Mouse (Mus musculus): ENCODE measurements around the gene Apol8.
"Not testable (repeated sequence)": the region's sequence is repeated elsewhere in the genome, so short reads cannot be mapped to it uniquely, and the experiment has no call there.

Apol8 gene

GRCm38 (mm10) chr15:77755132-77755531 lies 1.7 kb downstream of the Apol8 start:
- DNase-seq (ENCODE audit: extremely low spot score, low read depth, low spot score): no peak

GRCm38 (mm10) chr15:77752443-77752842 lies 4.4 kb downstream of the Apol8 start:
- no peak for DNase-seq (ENCODE audit: extremely low spot score, low read depth, low spot score)

- DNase-seq (ENCODE audit: extremely low spot score, low read depth, low spot score): no peak
Measured at GRCm38 (mm10) chr15:77750461-77750860, 6.3 kb downstream of the Apol8 start.

- DNase-seq (ENCODE audit: extremely low spot score, low read depth, low spot score): no peak
Measured at GRCm38 (mm10) chr15:77749717-77750116, 7.1 kb downstream of the Apol8 start.

- no peak for DNase-seq (ENCODE audit: extremely low spot score, low read depth, low spot score)
Measured at GRCm38 (mm10) chr15:77748414-77748813, 8.4 kb downstream of the Apol8 start.

GRCm38 (mm10) chr15:77746326-77746725 lies 10.5 kb downstream of the Apol8 start:
- no peak for DNase-seq (ENCODE audit: extremely low spot score, low read depth, low spot score)

GRCm38 (mm10) chr15:77745081-77745480 lies 11.7 kb downstream of the Apol8 start:
- DNase-seq (ENCODE audit: extremely low spot score, low read depth, low spot score): no peak

- DNase-seq (ENCODE audit: extremely low spot score, low read depth, low spot score): no peak
Measured at GRCm38 (mm10) chr15:77744632-77745031, 12.2 kb downstream of the Apol8 start.

GRCm38 (mm10) chr15:77741556-77741955 lies 15.2 kb downstream of the Apol8 start:
- DNase-seq (ENCODE audit: extremely low spot score, low read depth, low spot score): not testable (repeated sequence)

- DNase-seq (ENCODE audit: extremely low spot score, low read depth, low spot score): no peak
Measured at GRCm38 (mm10) chr15:77740511-77741297, 16.1 kb downstream of the Apol8 start.

- not testable (repeated sequence) for DNase-seq (ENCODE audit: extremely low spot score, low read depth, low spot score)
Measured at GRCm38 (mm10) chr15:77733903-77734302, 22.9 kb downstream of the Apol8 start.

GRCm38 (mm10) chr15:77733380-77733779 lies 23.4 kb downstream of the Apol8 start:
- not testable (repeated sequence) for DNase-seq (ENCODE audit: extremely low spot score, low read depth, low spot score)

- DNase-seq (ENCODE audit: extremely low spot score, low read depth, low spot score): not testable (repeated sequence)
Measured at GRCm38 (mm10) chr15:77732851-77733250, 24.0 kb downstream of the Apol8 start.

- DNase-seq (ENCODE audit: extremely low spot score, low read depth, low spot score): no peak
Measured at GRCm38 (mm10) chr15:77731605-77732004, 25.2 kb downstream of the Apol8 start.

- not testable (repeated sequence) for DNase-seq (ENCODE audit: extremely low spot score, low read depth, low spot score)
Measured at GRCm38 (mm10) chr15:77728739-77729138, 28.1 kb downstream of the Apol8 start, which contains the start of gene Apol9b. Gene Apol9b (plus strand): TSS chr15:77729039.

GRCm38 (mm10) chr15:77727745-77728144 lies 29.1 kb downstream of the Apol8 start:
- not testable (repeated sequence) for DNase-seq (ENCODE audit: extremely low spot score, low read depth, low spot score)

GRCm38 (mm10) chr15:77727139-77727538 lies 29.7 kb downstream of the Apol8 start:
- DNase-seq (ENCODE audit: extremely low spot score, low read depth, low spot score): not testable (repeated sequence)

GRCm38 (mm10) chr15:77725393-77726020 lies 31.3 kb downstream of the Apol8 start:
- DNase-seq (ENCODE audit: extremely low spot score, low read depth, low spot score): not testable (repeated sequence)

GRCm38 (mm10) chr15:77724208-77724911 lies 32.4 kb downstream of the Apol8 start:
- DNase-seq (ENCODE audit: extremely low spot score, low read depth, low spot score): not testable (repeated sequence)

GRCm38 (mm10) chr15:77721509-77721908 lies 35.3 kb downstream of the Apol8 start:
- not testable (repeated sequence) for DNase-seq (ENCODE audit: extremely low spot score, low read depth, low spot score)

- DNase-seq (ENCODE audit: extremely low spot score, low read depth, low spot score): not testable (repeated sequence)
Measured at GRCm38 (mm10) chr15:77718240-77718639, 38.6 kb downstream of the Apol8 start.
